Mouse (Mus musculus) CH12.LX (cell line): Measurements from ENCODE around the gene Tex36. TPM values are rescaled to one million over a fixed set of nuclear protein-coding genes. Genes with fewer than 3 reads are reported as not detected.

Source experiments
- DNase-seq: peaks from one replicate; pipeline ENCODE4 v3.0.0-alpha.2; 2013; ENCODE audit errors: extremely low read depth
- H3K27ac ChIP-seq: 2 replicates; pipeline ENCODE4 v1.5.1; 2012; ENCODE audit warnings: low read depth, mild to moderate bottlenecking, control low read depth, moderate library complexity; ENCODE audit not compliant: insufficient read depth
- H3K27me3 ChIP-seq: replicated peaks from 2 replicates; pipeline ENCODE3; 2012; ENCODE audit warnings: inconsistent platforms
- H3K36me3 ChIP-seq, 2 experiments: replicated peaks in 1 of 2; 2 replicates each; pipeline versions ENCODE3 to v1.6.1; 2012; ENCODE audit warnings: inconsistent platforms in 1 of 2, low read length in 1 of 2, mild to moderate bottlenecking in 1 of 2, mixed read lengths in 1 of 2, moderate library complexity in 1 of 2; ENCODE audit not compliant: control insufficient read depth in 1 of 2, insufficient read depth in 1 of 2
- H3K4me1 ChIP-seq, 2 experiments: 2 replicates each; pipeline ENCODE4 v1.6.1; 2012; ENCODE audit warnings: inconsistent platforms in 1 of 2, moderate library complexity in 1 of 2; ENCODE audit not compliant: insufficient read depth in 2 of 2, control insufficient read depth in 1 of 2
- H3K4me2 ChIP-seq: 2 replicates; pipeline ENCODE4 v1.6.1; 2012; ENCODE audit warnings: low read depth, mild to moderate bottlenecking, control low read depth; ENCODE audit not compliant: poor library complexity, insufficient read depth, severe bottlenecking
- H3K4me3 ChIP-seq, 3 experiments: fragments of 150-350 bp in 1 of 3; sonication (generic) in 1 of 3; replicated peaks in 1 of 3; 2 replicates each; pipeline versions ENCODE3 to v1.5.1; 2011 to 2012; ENCODE audit warnings: low read depth in 2 of 3, low read length in 2 of 3, mild to moderate bottlenecking in 2 of 3, moderate library complexity in 2 of 3, control low read depth in 1 of 3, improper control_type of control experiment in 1 of 3, inconsistent platforms in 1 of 3, mixed read lengths in 1 of 3; ENCODE audit not compliant: poor library complexity in 1 of 3
- H3K79me2 ChIP-seq: replicated peaks from 2 replicates; pipeline ENCODE4 v1.6.1; 2012; ENCODE audit warnings: mild to moderate bottlenecking, moderate library complexity; ENCODE audit not compliant: control insufficient read depth, poor library complexity, insufficient read depth, severe bottlenecking; ENCODE audit errors: extremely low read depth
- H3K9ac ChIP-seq: 2 replicates; pipeline ENCODE4 v1.6.1; 2012; ENCODE audit warnings: low read depth, mild to moderate bottlenecking, control low read depth, moderate library complexity; ENCODE audit not compliant: insufficient read depth
- H3K9me3 ChIP-seq: replicated peaks from 2 replicates; pipeline ENCODE3; 2012; ENCODE audit warnings: low read length, inconsistent platforms, mixed read lengths
- BHLHE40 ChIP-seq: IDR thresholded peaks from 2 replicates; pipeline ENCODE4 v1.6.1; 2011; ENCODE audit warnings: mild to moderate bottlenecking, low read depth, low read length, improper control_type of control experiment
- CHD1 ChIP-seq: IDR thresholded peaks from 2 replicates; pipeline ENCODE4 v1.6.1; 2012; ENCODE audit warnings: low read depth, low read length, improper control_type of control experiment, inconsistent platforms
- CHD2 ChIP-seq: IDR thresholded peaks from 2 replicates; pipeline ENCODE4 v1.6.1; 2011; ENCODE audit warnings: low read length, improper control_type of control experiment
- CTCF ChIP-seq, 2 experiments: IDR thresholded peaks in 1 of 2; conservative IDR thresholded peaks in 1 of 2; 2 replicates each; pipeline ENCODE4 v1.5.1; 2011 to 2012; ENCODE audit warnings: low read depth in 2 of 2, low read length in 2 of 2, improper control_type of control experiment in 1 of 2, inconsistent platforms in 1 of 2, mild to moderate bottlenecking in 1 of 2, moderate library complexity in 1 of 2
- EP300 ChIP-seq: IDR thresholded peaks from 2 replicates; pipeline ENCODE4 v1.6.1; 2011; ENCODE audit warnings: low read length, improper control_type of control experiment
- ETS1 ChIP-seq: conservative IDR thresholded peaks from 2 replicates; pipeline ENCODE4 v1.6.1; 2012; ENCODE audit warnings: low read depth, mild to moderate bottlenecking, inconsistent platforms, low read length, improper control_type of control experiment, moderate library complexity
- IRF4 ChIP-seq: IDR thresholded peaks from 2 replicates; pipeline ENCODE4 v1.6.1; 2014; ENCODE audit warnings: low read depth, mild to moderate bottlenecking, inconsistent platforms, low read length, improper control_type of control experiment
- JUN ChIP-seq: IDR thresholded peaks from 2 replicates; pipeline ENCODE4 v1.6.1; 2011; ENCODE audit warnings: low read depth, mild to moderate bottlenecking, low read length, improper control_type of control experiment, moderate library complexity; ENCODE audit not compliant: insufficient read depth
- JUND ChIP-seq: conservative IDR thresholded peaks from 2 replicates; pipeline ENCODE4 v1.6.1; 2011; ENCODE audit warnings: low read depth, low read length, improper control_type of control experiment
- KAT2A ChIP-seq: IDR thresholded peaks from 2 replicates; pipeline ENCODE4 v1.6.1; 2012; ENCODE audit warnings: low read length, improper control_type of control experiment, inconsistent platforms; ENCODE audit not compliant: insufficient replicate concordance
- MAX ChIP-seq: IDR thresholded peaks from 2 replicates; pipeline ENCODE4 v1.6.1; 2011; ENCODE audit warnings: low read length, improper control_type of control experiment
- MEF2A ChIP-seq: IDR thresholded peaks from 2 replicates; pipeline ENCODE4 v1.6.1; 2014; ENCODE audit warnings: low read depth, mild to moderate bottlenecking, inconsistent platforms, low read length, improper control_type of control experiment, borderline replicate concordance
- MXI1 ChIP-seq: IDR thresholded peaks from 2 replicates; pipeline ENCODE4 v1.6.1; 2011; ENCODE audit warnings: mild to moderate bottlenecking, low read depth, low read length, improper control_type of control experiment
- MYC ChIP-seq: IDR thresholded peaks from 2 replicates; pipeline ENCODE4 v1.6.1; 2011; ENCODE audit warnings: low read depth, mild to moderate bottlenecking, improper control_type of control experiment, low read length
- NELFE ChIP-seq: IDR thresholded peaks from 2 replicates; pipeline ENCODE4 v1.6.1; 2011; ENCODE audit warnings: low read depth, low read length, improper control_type of control experiment
- NRF1 ChIP-seq: IDR thresholded peaks from 2 replicates; pipeline ENCODE4 v1.6.1; 2014; ENCODE audit warnings: low read depth, mild to moderate bottlenecking, inconsistent platforms, low read length, improper control_type of control experiment, moderate library complexity
- PAX5 ChIP-seq: IDR thresholded peaks from 2 replicates; pipeline ENCODE4 v1.6.1; 2012; ENCODE audit warnings: low read length, inconsistent platforms, mixed read lengths
- RAD21 ChIP-seq: IDR thresholded peaks from 2 replicates; pipeline ENCODE4 v1.6.1; 2011; ENCODE audit warnings: low read depth, mild to moderate bottlenecking, low read length, improper control_type of control experiment, moderate library complexity
- RCOR1 ChIP-seq: conservative IDR thresholded peaks from 2 replicates; pipeline ENCODE4 v1.6.1; 2012; ENCODE audit warnings: low read depth, mild to moderate bottlenecking, inconsistent platforms, low read length, improper control_type of control experiment
- SMC3 ChIP-seq: IDR thresholded peaks from 2 replicates; pipeline ENCODE4 v1.6.1; 2011; ENCODE audit warnings: low read depth, low read length, improper control_type of control experiment
- UBTF ChIP-seq: IDR thresholded peaks from 2 replicates; pipeline ENCODE4 v1.6.1; 2012; ENCODE audit warnings: low read depth, mild to moderate bottlenecking, inconsistent platforms, low read length, improper control_type of control experiment, moderate library complexity
- USF2 ChIP-seq: conservative IDR thresholded peaks from 2 replicates; pipeline ENCODE4 v1.6.1; 2011; ENCODE audit warnings: low read depth, low read length, improper control_type of control experiment
- ZC3H11A ChIP-seq: IDR thresholded peaks from 2 replicates; pipeline ENCODE4 v1.6.1; 2012; ENCODE audit warnings: low read depth, mild to moderate bottlenecking, inconsistent platforms, low read length, improper control_type of control experiment
- ZMIZ1 ChIP-seq: IDR thresholded peaks from 2 replicates; pipeline ENCODE4 v1.6.1; 2012; ENCODE audit warnings: low read depth, mild to moderate bottlenecking, inconsistent platforms, low read length, improper control_type of control experiment
- ZNF384 ChIP-seq: IDR thresholded peaks from 2 replicates; pipeline ENCODE4 v1.6.1; 2012; ENCODE audit warnings: low read depth, low read length, improper control_type of control experiment, inconsistent platforms
- dilution Hi-C: fragments of 300-500 bp; cut with MboI; formaldehyde crosslinking; loops from 2 replicates; pipeline ENCODE4 v1.14.3; 2020; ENCODE audit warnings: low sequenced_read_pairs; ENCODE audit not compliant: extremely low pct_unique_long_range_greater_than_20kb, extremely low pct_ligation_motif_present
- in situ Hi-C: fragments of 300-500 bp; cut with MboI; formaldehyde crosslinking; loops from 3 replicates; pipeline ENCODE4 v1.14.3; 2019; ENCODE audit warnings: low sequenced_read_pairs, low pct_ligation_motif_present, low pct_unique_long_range_greater_than_20kb, mixed read lengths
- polyA plus RNA-seq: library from polyadenylated mRNA; unstranded; fragments of >175 nt; gene quantifications from 2 replicates; pipeline ENCODE4 v1.2.1, GENCODE M21; 2012; ENCODE audit warnings: low read depth; ENCODE audit not compliant: insufficient read length
- total RNA-seq, 2 experiments: library from RNA; depleted of rRNA; stranded (reverse); fragments of 300-350 nt in 1 of 2; fragments of >200 nt in 1 of 2; gene quantifications; 2 replicates each; pipeline ENCODE4 v1.2.3; 2012 to 2014

The Tex36 gene
- total and polyA plus RNA-seq, 3 experiments, result not detected

DNA sequence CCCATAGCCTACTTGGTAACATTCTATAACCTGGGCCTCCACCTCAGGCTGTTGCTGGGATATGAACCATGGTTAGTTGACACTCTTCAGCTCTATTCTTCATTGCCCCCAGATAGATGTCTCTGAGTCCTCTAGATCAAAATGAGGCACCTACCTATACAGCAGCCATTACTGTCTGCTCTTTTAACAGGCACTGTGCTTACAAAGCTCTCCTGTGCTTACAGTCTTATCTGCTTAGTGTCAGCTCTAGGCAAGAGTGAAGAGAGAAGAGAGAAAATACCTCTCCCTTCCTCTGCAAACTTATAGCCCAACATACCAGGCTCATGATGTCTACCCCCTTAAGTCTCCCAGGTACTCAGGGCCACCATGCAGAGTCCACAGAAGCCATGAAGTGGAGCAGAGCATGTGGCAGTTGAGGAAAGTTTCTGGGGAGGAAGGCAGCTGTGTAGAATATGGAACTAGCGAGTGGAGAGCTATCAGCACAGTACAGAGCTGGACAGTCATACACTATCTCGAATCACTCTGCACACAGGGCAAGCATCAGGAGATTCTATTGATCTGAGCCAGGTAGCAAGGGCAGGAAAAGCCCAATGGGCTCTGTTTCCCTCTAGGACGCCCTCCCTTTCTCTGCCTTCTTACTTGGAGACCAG lies 38.7 kb downstream of the Tex36 start:
- no peaks in the 10 kb centered on the region for H3K4me1 ChIP-seq
- no peak overlapping the region for H3K4me2 ChIP-seq
- H3K9me3 ChIP-seq, result no peaks in the 10 kb centered on the region
- no peaks in the 10 kb centered on the region for H3K79me2 ChIP-seq
- H3K36me3 ChIP-seq, result no peaks in the 10 kb centered on the region
- H3K4me3 ChIP-seq, result no peak overlapping the region
- no peak overlapping the region for H3K27ac ChIP-seq
- DNase-seq, result no peak
- in situ Hi-C loops, result no loop called here
- H3K9ac ChIP-seq, result no peak overlapping the region
- dilution Hi-C loops, result no loop called here
- H3K27me3 ChIP-seq, result peaks cover 84% of the 10 kb centered on the region
- TF ChIP-seq CHD1 (no peak), NELFE (no peak), PAX5 (no peak), EP300 (no peak), ETS1 (no peak), JUND (no peak), MAX (no peak), MXI1 (no peak), NRF1 (no peak), IRF4 (no peak), SMC3 (no peak), ZNF384 (no peak), USF2 (no peak), BHLHE40 (no peak), ZMIZ1 (no peak), MYC (no peak), JUN (no peak)

DNA sequence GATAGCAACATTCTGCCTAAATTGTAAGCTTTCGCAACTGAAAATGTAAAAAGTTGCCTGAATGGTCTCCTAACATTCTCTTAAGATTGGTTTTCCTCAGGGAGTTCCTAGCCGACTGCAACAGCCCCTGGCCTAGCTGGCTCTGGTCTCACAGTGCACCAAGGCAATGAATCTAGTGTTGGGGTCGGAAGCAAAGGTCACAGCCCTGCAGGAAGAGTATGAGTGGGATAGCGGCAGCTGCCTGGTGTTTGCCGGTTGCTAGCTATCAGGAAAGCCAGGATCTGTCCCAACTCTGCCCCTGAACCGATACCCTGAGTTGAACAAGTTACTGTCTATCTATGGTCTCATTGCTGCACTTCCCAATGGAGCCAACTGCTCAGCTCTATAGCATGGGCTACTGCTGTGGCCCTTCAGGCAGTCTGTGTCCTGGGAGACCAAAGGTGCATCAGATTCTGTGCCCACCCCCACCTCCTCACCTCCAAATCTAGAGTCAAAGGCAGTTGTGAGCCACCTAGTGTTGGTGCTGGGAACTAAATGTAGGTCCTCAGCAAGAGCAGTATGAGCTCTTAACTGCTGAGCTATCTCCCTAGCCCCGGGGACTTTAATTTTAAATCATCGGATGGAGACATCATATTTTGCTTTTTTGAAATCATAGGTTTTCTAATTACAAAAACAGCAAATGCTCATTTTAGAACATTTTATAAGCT lies 46.0 kb downstream of the Tex36 start:
- H3K9me3 ChIP-seq, result no peaks in the 10 kb centered on the region
- peak; percentile 21 for DNase-seq
- no peak overlapping the region for H3K27ac ChIP-seq
- H3K36me3 ChIP-seq, result no peaks in the 10 kb centered on the region
- in situ Hi-C loops (no loop called here), dilution Hi-C loops (no loop called here)
- no peak overlapping the region for H3K4me3 ChIP-seq
- no peaks in the 10 kb centered on the region for H3K79me2 ChIP-seq
- H3K9ac ChIP-seq, result no peak overlapping the region
- no peaks in the 10 kb centered on the region for H3K4me1 ChIP-seq
- TF ChIP-seq RCOR1, result no peak
- TF ChIP-seq CHD2, result no peak
- no peak for TF ChIP-seq MEF2A
- no peak for TF ChIP-seq UBTF
- no peak for TF ChIP-seq MYC
- no peak for TF ChIP-seq ZC3H11A
- TF ChIP-seq NELFE, result no peak
- TF ChIP-seq KAT2A, result no peak
- TF ChIP-seq SMC3, result peak; percentile 65
- peak; percentile 35 for TF ChIP-seq RAD21
- TF ChIP-seq CTCF (conservative IDR thresholded peaks at IDR 0.05 in 1 of 2, IDR thresholded peaks at IDR 0.05 in 1 of 2; ENCODE audit: low read depth in 2 of 2, low read length in 2 of 2), result peak; percentile 45 to 55; a peak in 3 of 4 replicates
- peaks cover 88% of the 10 kb centered on the region for H3K27me3 ChIP-seq
- H3K4me2 ChIP-seq, result no peak overlapping the region
